Mouse (Mus musculus) hindbrain, embryonic 14.5 days (tissue): ENCODE results near the gene Orc4. TPM values are rescaled to one million over a fixed set of nuclear protein-coding genes. Genes with fewer than 3 reads are reported as not detected.
"Not testable (repeated sequence)": the region's sequence is repeated elsewhere in the genome, so short reads cannot be mapped to it uniquely, and the experiment has no call there.

Experiments
- ATAC-seq: fragments of 200-750 bp; cut with Nextera tagmentation; 2 replicates; pipeline ENCODE4 v1.8.0; 2017; ENCODE audit warnings: moderate number of reproducible peaks, mild to moderate bottlenecking, moderate TSS enrichment, moderate library complexity; ENCODE audit not compliant: low FRiP score
- DNase-seq: peaks from one replicate; pipeline ENCODE4 v3.0.0-alpha.2; 2015; ENCODE audit warnings: low spot score
- H3K27ac ChIP-seq: fragments of 300-500 bp; sonication (generic); 2 replicates; pipeline ENCODE4 v1.5.1; 2014; ENCODE audit warnings: mild to moderate bottlenecking, moderate library complexity
- H3K27me3 ChIP-seq: fragments of 300-500 bp; sonication (generic); 2 replicates; pipeline ENCODE4 v1.6.1; 2014; ENCODE audit warnings: mild to moderate bottlenecking, low read length, mixed read lengths; ENCODE audit not compliant: control insufficient read depth, insufficient read depth
- H3K36me3 ChIP-seq: fragments of 300-500 bp; sonication (generic); replicated peaks from 2 replicates; pipeline ENCODE4 v1.6.1; 2014; ENCODE audit not compliant: control insufficient read depth, insufficient read depth
- H3K4me1 ChIP-seq: fragments of 300-500 bp; sonication (generic); replicated peaks from 2 replicates; pipeline ENCODE4 v1.6.1; 2014; ENCODE audit warnings: antibody characterized with exemption, low read length, mixed read lengths; ENCODE audit not compliant: control insufficient read depth, insufficient read depth
- H3K4me2 ChIP-seq: fragments of 300-500 bp; sonication (generic); replicated peaks from 2 replicates; pipeline ENCODE4 v1.6.1; 2014; ENCODE audit warnings: mild to moderate bottlenecking, moderate library complexity
- H3K4me3 ChIP-seq: fragments of 300-500 bp; sonication (generic); replicated peaks from 2 replicates; pipeline ENCODE4 v1.5.1; 2014; ENCODE audit warnings: mild to moderate bottlenecking, low read length
- H3K9ac ChIP-seq: fragments of 300-500 bp; sonication (generic); 2 replicates; pipeline ENCODE4 v1.6.1; 2014
- H3K9me3 ChIP-seq: fragments of 300-500 bp; sonication (generic); 2 replicates; pipeline ENCODE4 v1.6.1; 2016; ENCODE audit warnings: low read length; ENCODE audit not compliant: control insufficient read depth
- WGBS: fragments of 180-500 bp; shearing (Covaris S2); extraction: QIAGEN DNeasy Blood & Tissue Kit; methylation state at CpG from one replicate; pipeline ENCODE4 v1.1.7; 2014; 5-methylcytosine and 5-hydroxymethylcytosine counted together
- polyA plus RNA-seq: library from polyadenylated mRNA; unstranded; fragments of >200 nt; fragmentation: Nextera tagmentation; extraction: Ambion mirVana; gene quantifications from 2 replicates; pipeline ENCODE4 v1.2.1, GENCODE M21; 2014

Gene Orc4
- polyA plus RNA-seq, 1 experiment from 2014 or later: 89.4 TPM

GRCm38 (mm10) chr2:48915832-48916231 lies 34.2 kb downstream of the Orc4 start:
- H3K27me3 ChIP-seq: no peaks in the 10 kb centered on the region
- DNase-seq: no peak
- ATAC-seq: no peak

DNA sequence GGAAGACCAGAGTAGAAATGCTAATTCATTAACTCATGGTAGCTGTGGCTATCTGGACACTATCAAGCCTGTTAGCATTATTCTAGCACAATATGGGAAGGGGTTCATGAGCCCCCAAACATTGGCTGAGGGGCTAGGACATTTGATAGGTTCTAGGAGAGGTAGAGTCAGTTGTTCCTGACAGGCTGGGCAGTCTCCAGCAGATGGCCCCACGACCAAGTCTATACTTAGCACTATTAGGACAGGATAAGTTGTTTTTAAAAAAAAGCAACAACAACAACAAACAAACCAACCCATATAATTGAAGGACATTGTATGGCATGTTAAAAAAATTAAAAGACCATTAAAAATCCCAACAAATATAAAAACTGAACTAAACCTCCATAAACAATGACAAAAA lies 35.9 kb downstream of the Orc4 start:
- H3K4me3 ChIP-seq: no peak overlapping the region
- H3K4me1 ChIP-seq: no peaks in the 10 kb centered on the region
- no peak for DNase-seq
- no peak overlapping the region for H3K27ac ChIP-seq
- no peak for ATAC-seq
- peaks cover 54% of the 10 kb centered on the region for H3K36me3 ChIP-seq
- H3K27me3 ChIP-seq: no peaks in the 10 kb centered on the region
- 81% methylated on average over 1 of the region's 1 CpGs for WGBS
- H3K9ac ChIP-seq: no peak overlapping the region
- H3K4me2 ChIP-seq: no peak overlapping the region
- no peaks in the 10 kb centered on the region for H3K9me3 ChIP-seq

More at GRCm38 (mm10) chr2:48915832-48916231, 34.2 kb downstream of the Orc4 start:
- H3K36me3 ChIP-seq: peaks cover 46% of the 10 kb centered on the region
- no peak overlapping the region for H3K4me2 ChIP-seq
- H3K27ac ChIP-seq: no peak overlapping the region
- no peak overlapping the region for H3K4me3 ChIP-seq
- no peaks in the 10 kb centered on the region for H3K4me1 ChIP-seq
- no peaks in the 10 kb centered on the region for H3K9me3 ChIP-seq
- H3K9ac ChIP-seq: no peak overlapping the region

- Histone ChIP-seq H3K4me2 (no peak overlapping the region), H3K9me3 (no peaks in the 10 kb centered on the region), H3K9ac (no peak overlapping the region), H3K4me3 (no peak overlapping the region), H3K36me3 (peaks cover 57% of the 10 kb centered on the region), H3K4me1 (no peaks in the 10 kb centered on the region), H3K27ac (no peak overlapping the region), H3K27me3 (no peaks in the 10 kb centered on the region)
- WGBS: 54% methylated on average over 2 of the region's 2 CpGs
- peak; percentile 72 for DNase-seq
- ATAC-seq: no peak
Observed at GRCm38 (mm10) chr2:48908866-48909265, 41.2 kb downstream of the Orc4 start.

- H3K36me3 ChIP-seq: peaks cover 66% of the 10 kb centered on the region
- no peak overlapping the region for H3K9ac ChIP-seq
- 95% methylated on average over 3 of the region's 3 CpGs for WGBS
- ATAC-seq (no peak), DNase-seq (no peak)
- H3K4me1 ChIP-seq: no peaks in the 10 kb centered on the region
- no peak overlapping the region for H3K4me2 ChIP-seq
- no peak overlapping the region for H3K4me3 ChIP-seq
- no peaks in the 10 kb centered on the region for H3K9me3 ChIP-seq
- H3K27ac ChIP-seq: no peak overlapping the region
- H3K27me3 ChIP-seq: no peaks in the 10 kb centered on the region
Observed at GRCm38 (mm10) chr2:48895186-48895585, 54.9 kb downstream of the Orc4 start.

- H3K9ac ChIP-seq: no peak overlapping the region
- H3K4me3 ChIP-seq: no peak overlapping the region
- peak overlapping the region; percentile 51; the same call in 1 of the 2 replicates for H3K27ac ChIP-seq
- no peaks in the 10 kb centered on the region for H3K27me3 ChIP-seq
- H3K4me1 ChIP-seq: no peaks in the 10 kb centered on the region
- H3K9me3 ChIP-seq: no peaks in the 10 kb centered on the region
- peak; percentile 91 for DNase-seq
- H3K4me2 ChIP-seq: no peak overlapping the region
- peak; percentile 46; the same call in 1 of the 2 replicates for ATAC-seq
- H3K36me3 ChIP-seq: peaks cover 7% of the 10 kb centered on the region; the same call in 1 of the 2 replicates
Observed at GRCm38 (mm10) chr2:48885945-48886344, 64.1 kb downstream of the Orc4 start.

DNA sequence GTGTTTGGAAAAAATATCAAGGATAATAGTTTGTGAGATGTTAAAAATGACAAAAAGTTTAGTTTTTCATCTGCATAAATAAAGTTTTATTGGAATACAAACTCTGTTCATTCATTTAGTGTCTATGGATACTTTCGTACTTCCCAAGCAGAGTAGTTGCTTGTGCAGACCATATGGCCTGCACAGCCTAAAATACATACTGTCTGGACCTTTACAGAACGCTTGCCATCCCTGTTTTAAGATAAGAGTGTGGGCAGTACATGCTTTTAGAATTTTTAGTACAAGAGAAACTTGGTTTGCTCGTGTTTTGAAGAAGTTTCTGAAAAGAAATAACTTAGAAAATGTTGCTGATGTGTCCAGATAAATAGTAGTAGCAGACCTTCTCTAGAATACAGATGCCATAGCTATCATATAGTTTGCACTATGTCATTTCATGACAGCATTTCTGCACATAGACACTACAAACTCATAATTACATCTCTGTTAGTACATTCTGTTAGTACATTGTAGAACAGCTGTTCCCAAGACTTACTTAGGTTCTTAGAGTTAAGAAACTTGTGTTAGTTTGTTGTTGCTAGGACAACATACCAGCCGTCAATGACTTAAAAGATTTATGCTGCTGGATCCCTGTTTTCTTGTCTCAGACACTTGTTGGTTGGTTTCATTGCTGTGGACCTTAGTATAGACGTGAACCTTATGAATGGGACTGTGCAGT lies 81.7 kb downstream of the Orc4 start:
- no peak overlapping the region for H3K4me3 ChIP-seq
- ATAC-seq: no peak
- H3K9me3 ChIP-seq: no peaks in the 10 kb centered on the region
- H3K4me1 ChIP-seq: no peaks in the 10 kb centered on the region
- 0 out of 2 replicates have a peak, but pooled peaks cover 3% of the 10 kb centered on the region for H3K36me3 ChIP-seq
- no peak for DNase-seq
- WGBS: 88% methylated on average over 5 of the region's 5 CpGs
- no peak overlapping the region for H3K4me2 ChIP-seq
- H3K9ac ChIP-seq: no peak overlapping the region
- no peaks in the 10 kb centered on the region for H3K27me3 ChIP-seq
- no peak overlapping the region for H3K27ac ChIP-seq

- not testable (repeated sequence) for H3K4me2 ChIP-seq, ATAC-seq, H3K27me3 ChIP-seq
Observed at GRCm38 (mm10) chr2:48865596-48865995, 84.5 kb downstream of the Orc4 start.

More at GRCm38 (mm10) chr2:48865596-48865995, 84.5 kb downstream of the Orc4 start:
- 93% methylated on average over 6 of the region's 6 CpGs for WGBS
- H3K4me3 ChIP-seq, H3K9ac ChIP-seq, H3K9me3 ChIP-seq, H3K27ac ChIP-seq, H3K4me1 ChIP-seq, H3K36me3 ChIP-seq, DNase-seq: not testable (repeated sequence)

Other genes starting within 250 kb of the Orc4 start
- 66.7 and 77.5 TPM in 2 replicates for gene Acvr2a, start 136.2 kb downstream of the Orc4 start, polyA plus RNA-seq
- 40.5 and 45.1 TPM in 2 replicates for gene Mbd5, start 769 bp downstream of the Orc4 start, polyA plus RNA-seq